Mouse (Mus musculus): ENCODE measurements around the gene Tmc2. TPM values are rescaled to one million over a fixed set of nuclear protein-coding genes. Genes with fewer than 3 reads are reported as not detected.

The Tmc2 gene
- total RNA-seq (2014; fragmentation: Nextera tagmentation) (not detected in 2 replicates), total RNA-seq (2017) (not detected in 2 replicates)

DNA sequence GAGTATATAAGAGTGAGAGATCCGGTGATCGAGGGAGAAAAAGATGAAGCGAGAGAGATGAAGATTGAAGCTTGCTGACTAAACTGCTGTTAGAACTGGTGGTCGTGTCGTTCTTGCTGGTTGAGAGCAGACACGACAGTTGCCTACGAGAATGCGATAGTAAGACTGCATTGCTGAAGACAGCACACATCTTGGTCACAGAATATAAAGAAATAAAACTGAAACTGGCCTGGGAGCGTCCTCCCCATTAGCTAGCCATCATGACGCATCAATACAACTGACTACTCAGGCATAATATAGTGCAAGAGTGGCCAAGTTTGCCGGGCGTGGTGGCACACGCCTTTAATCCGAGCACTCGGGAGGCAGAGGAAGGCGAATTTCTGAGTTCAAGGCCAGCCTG, at the start of gene Tmc2:
Tmc2 (plus strand) TSS at position 301 of the 400 bp plus-strand sequence.
- ATAC-seq (replicated peaks; ENCODE audit: poor library complexity, severe bottlenecking), result no peak

- ATAC-seq (replicated peaks; ENCODE audit: poor library complexity, severe bottlenecking), result no peak
These were observed 48.8 kb upstream of the Tmc2 start for GRCm38 (mm10) chr2:130146089-130146668.

- ATAC-seq (replicated peaks; ENCODE audit: poor library complexity, severe bottlenecking), result no peak
These were observed 39.8 kb upstream of the Tmc2 start for GRCm38 (mm10) chr2:130155171-130155570.

GRCm38 (mm10) chr2:130155851-130156250, 39.1 kb upstream of the Tmc2 start:
- no peak for ATAC-seq (replicated peaks; ENCODE audit: poor library complexity, severe bottlenecking)

- ATAC-seq (replicated peaks; ENCODE audit: poor library complexity, severe bottlenecking), result no peak
These were observed 37.5 kb upstream of the Tmc2 start for GRCm38 (mm10) chr2:130157231-130158087.

DNA sequence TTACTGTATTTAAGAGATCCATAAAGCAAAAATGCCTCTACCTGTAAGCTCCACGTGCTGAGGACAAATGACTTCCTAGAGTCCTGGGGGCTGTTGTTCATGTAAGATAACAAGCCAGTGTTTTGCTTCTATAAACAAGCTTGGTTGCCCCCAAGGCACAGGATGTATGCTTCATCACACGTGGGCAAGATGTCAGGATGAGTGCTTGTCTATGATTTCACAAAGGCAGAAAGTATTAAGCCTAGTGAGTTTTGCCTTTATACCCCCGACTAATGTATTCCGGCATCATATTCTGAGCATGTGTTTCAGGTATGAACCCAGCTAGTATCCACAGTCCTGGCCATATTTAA, 36.9 kb upstream of the Tmc2 start:
- ATAC-seq (replicated peaks; ENCODE audit: poor library complexity, severe bottlenecking), result no peak

GRCm38 (mm10) chr2:130162701-130163100, 32.3 kb upstream of the Tmc2 start:
- ATAC-seq (replicated peaks; ENCODE audit: poor library complexity, severe bottlenecking), result no peak

DNA sequence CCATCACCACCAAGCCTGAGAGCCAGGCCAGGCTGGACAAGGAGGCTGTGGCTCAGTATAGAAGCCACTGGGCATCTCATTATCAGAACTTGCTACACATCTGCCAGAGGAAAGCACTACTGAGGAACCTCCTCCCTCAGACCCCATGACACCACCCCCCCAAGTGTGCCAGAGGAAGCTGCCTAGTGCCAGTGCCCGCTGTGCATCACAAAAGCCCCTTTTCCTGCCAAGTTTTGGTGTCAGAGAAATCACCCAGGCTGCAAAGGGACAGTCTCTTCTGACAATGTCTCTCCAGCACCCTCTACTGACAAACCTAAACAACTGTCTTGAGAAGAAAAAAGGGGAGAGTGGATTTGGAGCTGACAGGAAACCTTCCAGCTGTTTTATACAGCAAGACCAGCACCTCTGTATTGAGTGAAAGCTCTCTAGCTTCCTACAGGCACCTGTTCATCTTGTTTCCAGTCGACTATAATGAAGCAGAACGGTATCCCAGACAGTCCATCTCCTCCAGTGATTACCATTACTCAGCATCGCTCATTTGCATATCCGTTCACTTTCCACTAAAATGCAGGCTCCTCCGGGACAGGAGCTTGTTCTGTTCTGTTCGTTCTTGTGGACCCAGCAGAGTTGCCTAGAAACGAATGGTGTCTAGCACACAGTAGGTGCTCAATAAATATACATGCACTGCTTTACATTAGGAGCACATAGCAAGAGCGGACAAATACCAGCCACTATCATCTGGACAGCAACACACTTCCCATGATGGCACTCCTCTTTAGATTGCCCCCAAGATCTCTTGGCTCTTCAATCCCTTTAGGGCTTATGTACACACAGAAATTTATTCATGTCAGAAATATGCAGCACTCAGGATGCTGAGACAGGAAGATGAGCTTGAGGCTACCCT, 28.4 kb upstream of the Tmc2 start:
- peak; percentile 47 for ATAC-seq (replicated peaks; ENCODE audit: poor library complexity, severe bottlenecking)

DNA sequence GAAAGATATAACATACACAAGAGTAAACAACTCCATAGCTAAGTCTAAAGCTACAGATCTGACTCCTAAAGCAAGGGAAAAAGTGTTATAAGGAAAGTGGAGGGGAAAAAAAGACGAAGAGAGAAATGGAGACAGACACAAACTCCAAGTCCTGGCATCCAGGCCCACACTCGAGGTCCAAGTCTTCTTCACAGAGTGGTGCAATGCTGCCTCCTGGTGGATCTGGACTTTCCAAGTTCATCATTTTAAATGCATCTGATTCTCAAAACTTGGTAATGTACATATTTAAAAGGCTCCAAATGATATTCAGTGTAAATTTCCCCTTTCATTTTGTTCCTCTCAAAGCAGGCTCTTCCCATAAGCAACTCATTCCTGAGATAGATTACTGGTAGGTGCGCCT, 27.1 kb upstream of the Tmc2 start:
- ATAC-seq (replicated peaks; ENCODE audit: poor library complexity, severe bottlenecking), result peak; percentile 58; the same call in 1 of the 2 replicates

- no peak for ATAC-seq (replicated peaks; ENCODE audit: poor library complexity, severe bottlenecking)
These were observed 23.3 kb upstream of the Tmc2 start for GRCm38 (mm10) chr2:130171674-130172073.

DNA sequence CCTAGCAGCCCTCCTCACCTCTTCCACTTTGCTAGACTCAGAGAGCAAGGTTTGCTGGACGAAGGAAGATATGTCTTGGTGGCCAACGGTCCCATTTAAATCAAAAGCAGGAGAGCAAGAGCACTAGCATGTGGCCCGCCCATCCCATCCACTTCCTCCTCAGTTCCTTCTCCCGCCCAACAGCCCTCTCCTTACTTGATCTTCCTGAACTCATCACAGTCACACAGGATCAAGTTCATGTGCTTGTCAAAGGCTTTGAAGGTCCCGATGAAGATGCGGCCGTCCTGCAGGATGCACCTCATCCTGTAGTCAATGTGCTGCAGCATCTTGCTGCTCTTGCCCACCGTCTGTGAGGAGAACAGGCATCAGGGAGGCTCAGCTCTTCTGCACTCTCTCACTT, 18.2 kb upstream of the Tmc2 start:
- no peak for ATAC-seq (replicated peaks; ENCODE audit: poor library complexity, severe bottlenecking)

DNA sequence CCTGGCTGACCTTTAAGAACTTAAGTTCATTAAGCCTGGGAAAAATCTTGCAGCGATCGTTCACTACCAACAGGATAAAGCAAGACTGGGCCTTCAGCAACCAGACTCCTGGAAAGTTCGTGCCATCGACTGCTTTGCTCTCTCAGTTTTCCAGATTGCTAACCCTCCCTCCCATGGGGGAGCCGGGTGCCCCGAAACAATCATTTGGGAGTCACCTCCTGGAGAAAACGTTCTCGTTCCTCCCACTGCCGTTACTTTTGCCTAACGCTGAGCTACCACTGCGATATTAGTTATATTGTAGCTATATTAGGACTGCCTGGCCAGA, 16.7 kb upstream of the Tmc2 start:
- no peak for ATAC-seq (replicated peaks; ENCODE audit: poor library complexity, severe bottlenecking)

GRCm38 (mm10) chr2:130178706-130179506, 16.1 kb upstream of the Tmc2 start, which contains the start of gene Snrpb:
TSS of gene Snrpb (minus strand) at chr2:130179403.
- ATAC-seq (replicated peaks; ENCODE audit: poor library complexity, severe bottlenecking), result peak; percentile 80

- ATAC-seq (replicated peaks; ENCODE audit: poor library complexity, severe bottlenecking), result peak; percentile 27
These were observed 15.4 kb upstream of the Tmc2 start for GRCm38 (mm10) chr2:130179507-130180019.

DNA sequence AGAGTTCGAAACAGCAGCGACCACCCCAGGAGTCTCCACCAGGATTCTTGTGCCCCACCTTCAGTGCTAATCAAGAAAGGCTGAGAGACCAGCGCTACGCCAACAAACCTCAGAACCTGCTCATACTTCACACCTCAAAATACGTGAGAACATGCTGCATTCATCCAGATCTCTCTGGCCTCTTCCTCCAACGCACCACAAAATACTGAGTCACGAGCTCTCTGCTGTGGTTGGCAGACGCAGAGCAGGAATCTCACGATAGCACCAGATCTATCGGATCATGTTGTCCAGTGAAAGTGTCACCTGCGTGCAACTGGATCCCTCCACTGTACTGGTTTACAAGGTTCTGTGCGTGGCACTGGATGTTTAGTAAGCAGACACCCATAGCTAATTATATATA, 6.6 kb upstream of the Tmc2 start:
- ATAC-seq (replicated peaks; ENCODE audit: poor library complexity, severe bottlenecking), result no peak

GRCm38 (mm10) chr2:130200961-130201360, 6.0 kb downstream of the Tmc2 start:
- no peak for ATAC-seq (replicated peaks; ENCODE audit: poor library complexity, severe bottlenecking)

- no peak for ATAC-seq (replicated peaks; ENCODE audit: poor library complexity, severe bottlenecking)
These were observed 12.4 kb downstream of the Tmc2 start for GRCm38 (mm10) chr2:130207376-130207775.

GRCm38 (mm10) chr2:130207996-130208395, 13.0 kb downstream of the Tmc2 start:
- ATAC-seq (replicated peaks; ENCODE audit: poor library complexity, severe bottlenecking), result no peak

GRCm38 (mm10) chr2:130209636-130210035, 14.6 kb downstream of the Tmc2 start:
- no peak for ATAC-seq (replicated peaks; ENCODE audit: poor library complexity, severe bottlenecking)

GRCm38 (mm10) chr2:130211581-130211980, 16.6 kb downstream of the Tmc2 start:
- ATAC-seq (replicated peaks; ENCODE audit: poor library complexity, severe bottlenecking), result no peak
